Mouse (Mus musculus): ENCODE data around the gene Syde1.
A peak's percentile ranks its signal among the peaks of the same experiment; 100 is the strongest.

The Syde1 gene

DNA sequence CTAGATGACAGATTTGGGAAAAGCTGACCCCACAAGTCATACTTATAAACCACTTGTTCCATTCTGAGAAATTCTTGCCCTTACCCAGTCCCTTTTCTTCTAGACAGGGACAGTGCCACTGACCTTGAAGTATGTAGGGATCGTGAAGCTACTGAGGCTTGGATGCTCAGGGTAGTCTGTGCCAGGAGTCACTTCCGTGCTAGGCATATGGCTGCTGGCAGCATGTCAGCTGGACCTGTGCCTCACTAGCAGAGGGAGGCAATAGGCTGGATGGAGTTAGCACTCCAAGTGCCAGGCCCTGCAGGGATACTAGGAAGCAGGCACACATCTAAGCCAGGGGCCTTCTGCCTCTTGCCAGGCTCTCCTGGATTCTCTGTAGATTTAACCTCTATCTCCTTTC is 16.1 kb downstream of the Syde1 start:
- peak; percentile 52 to 56 for DNase-seq (ENCODE audit: low spot score in 2 of 2)

- no peak for DNase-seq (ENCODE audit: low spot score in 2 of 2)
Measured at GRCm38 (mm10) chr10:78575105-78575632, 16.6 kb downstream of the Syde1 start.

GRCm38 (mm10) chr10:78574250-78575104 is 17.3 kb downstream of the Syde1 start, which contains the start of gene Ilvbl:
Ilvbl (plus strand) TSS chr10:78574346.
- peak; percentile 96 to 97 for DNase-seq (ENCODE audit: low spot score in 2 of 2)

- no peak for DNase-seq (ENCODE audit: low spot score in 2 of 2)
Measured at GRCm38 (mm10) chr10:78573226-78573625, 18.5 kb downstream of the Syde1 start.

DNA sequence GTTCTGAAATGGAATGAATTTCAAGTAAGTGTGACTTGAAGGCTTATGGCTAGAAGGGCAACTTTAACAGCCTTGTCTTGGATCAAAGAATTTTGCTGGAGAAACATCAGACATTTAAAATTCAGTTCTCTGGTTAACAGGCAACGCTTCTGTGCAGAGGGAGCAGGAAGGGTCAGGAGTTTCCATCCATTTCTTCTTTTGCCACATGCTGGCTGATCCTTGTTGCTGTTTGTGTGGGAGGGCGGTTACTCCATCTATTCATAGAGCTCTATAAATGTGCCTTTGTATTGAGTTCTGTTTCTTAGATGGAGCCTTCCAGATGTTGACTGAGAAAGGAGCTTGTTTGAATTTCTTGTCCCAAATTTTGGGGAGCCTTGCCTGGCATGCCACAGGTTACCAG is 20.9 kb downstream of the Syde1 start:
- no peak for DNase-seq (ENCODE audit: low spot score in 2 of 2)

GRCm38 (mm10) chr10:78570416-78570815 is 21.3 kb downstream of the Syde1 start:
- DNase-seq (ENCODE audit: low spot score in 2 of 2) = no peak

- no peak for DNase-seq (ENCODE audit: low spot score in 2 of 2)
Measured at GRCm38 (mm10) chr10:78569686-78570085, 22.1 kb downstream of the Syde1 start.

- no peak for DNase-seq (ENCODE audit: low spot score in 2 of 2)
Measured at GRCm38 (mm10) chr10:78569191-78569590, 22.6 kb downstream of the Syde1 start.

- DNase-seq (ENCODE audit: low spot score in 2 of 2) = no peak
Measured at GRCm38 (mm10) chr10:78565070-78565469, 26.7 kb downstream of the Syde1 start.

DNA sequence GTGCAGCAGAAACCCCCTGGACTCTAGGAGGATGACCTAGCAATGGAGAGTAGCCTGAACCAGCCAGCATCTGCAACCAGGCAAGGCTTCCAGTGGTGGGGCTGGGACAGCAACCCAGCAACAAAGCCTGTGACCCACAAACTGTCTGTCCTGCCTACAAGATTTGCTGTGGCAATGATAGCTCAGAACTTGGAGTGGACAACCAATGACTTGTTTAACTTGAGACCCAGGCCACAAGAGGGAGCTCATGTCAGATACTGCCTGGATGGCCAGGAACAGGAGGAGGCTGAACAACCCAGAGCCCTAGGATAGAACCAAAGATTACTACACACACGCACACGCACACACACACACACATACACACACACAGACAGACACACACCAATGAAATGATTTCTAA is 50.8 kb downstream of the Syde1 start:
- DNase-seq (ENCODE audit: low spot score in 2 of 2) = peak in 1 of 2 experiments; percentile 26

Measured in right cerebral cortex, postnatal 10 days (tissue).